Mouse (Mus musculus) adrenal gland, adult 18-20 months (tissue): ENCODE results near the gene Spem2. TPM values are rescaled to one million over a fixed set of nuclear protein-coding genes. Genes with fewer than 3 reads are reported as not detected.
A peak's percentile ranks its signal among the peaks of the same experiment; 100 is the strongest.
"Not testable (repeated sequence)": the region's sequence is repeated elsewhere in the genome, so short reads cannot be mapped to it uniquely, and the experiment has no call there.

Experiments
- DNase-seq, 2 experiments: peaks; one replicate each; pipeline ENCODE4 v3.0.0; 2021 to 2022; ENCODE audit warnings: low spot score in 2 of 2
- long read RNA-seq, 2 experiments: library from polyadenylated mRNA; stranded (forward); transcript quantifications; one replicate each; pipeline ENCODE4 v2.0.0; 2021
- total RNA-seq, 2 experiments: library from RNA; stranded (reverse); gene quantifications; 1 replicate in 1 of 2; 2 replicates in 1 of 2; pipeline ENCODE4 v1.2.3; 2021

Spem2 gene
- not detected for total RNA-seq
- long read RNA-seq, experiment 1, result 0 reads
- long read RNA-seq, experiment 2, result 0 reads

GRCm38 (mm10) chr11:69818365-69818764 is at the start of gene Spem2:
Gene Spem2 (minus strand): TSS chr11:69818465.
- DNase-seq, result no peak

- no peak for DNase-seq
These were observed 49.1 kb upstream of the Spem2 start for GRCm38 (mm10) chr11:69867335-69867734.

GRCm38 (mm10) chr11:69865561-69865960 is 47.3 kb upstream of the Spem2 start:
- no peak for DNase-seq

DNA sequence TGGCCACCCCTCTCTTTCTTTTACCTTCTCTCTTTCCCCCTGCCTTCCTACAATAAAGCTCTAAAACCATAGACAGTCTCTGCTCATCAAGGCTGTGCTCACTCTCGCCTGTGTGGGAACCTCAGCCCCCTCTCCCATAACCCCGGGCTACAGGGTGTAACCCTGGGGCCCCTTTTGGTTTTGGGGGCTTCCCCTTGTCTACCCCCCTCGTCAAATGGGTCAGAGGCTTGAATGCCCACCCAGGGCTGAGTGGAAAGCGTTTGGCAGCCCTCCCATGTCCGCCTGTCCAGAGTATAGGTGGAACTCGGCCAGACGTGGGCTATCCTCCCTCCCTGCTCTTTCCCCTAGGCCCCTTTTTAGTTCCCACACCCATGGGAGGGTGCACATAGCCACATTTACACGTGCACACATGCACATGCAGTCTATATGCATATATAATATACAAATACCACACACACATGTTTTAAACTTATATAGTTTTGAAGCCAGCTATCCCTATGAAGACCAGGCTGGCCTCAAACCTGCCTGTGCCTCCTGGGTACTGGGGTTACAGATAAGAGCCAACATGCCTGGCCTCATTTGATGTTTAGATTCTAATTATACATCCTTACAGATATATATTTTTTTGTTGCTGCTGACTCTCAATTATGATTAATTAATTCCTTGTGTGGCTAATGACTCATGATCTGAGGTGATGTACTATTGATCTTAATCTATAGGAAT is 46.0 kb upstream of the Spem2 start:
- DNase-seq, result no peak

- not testable (repeated sequence) for DNase-seq
These were observed 45.5 kb upstream of the Spem2 start for GRCm38 (mm10) chr11:69863729-69864128.

DNA sequence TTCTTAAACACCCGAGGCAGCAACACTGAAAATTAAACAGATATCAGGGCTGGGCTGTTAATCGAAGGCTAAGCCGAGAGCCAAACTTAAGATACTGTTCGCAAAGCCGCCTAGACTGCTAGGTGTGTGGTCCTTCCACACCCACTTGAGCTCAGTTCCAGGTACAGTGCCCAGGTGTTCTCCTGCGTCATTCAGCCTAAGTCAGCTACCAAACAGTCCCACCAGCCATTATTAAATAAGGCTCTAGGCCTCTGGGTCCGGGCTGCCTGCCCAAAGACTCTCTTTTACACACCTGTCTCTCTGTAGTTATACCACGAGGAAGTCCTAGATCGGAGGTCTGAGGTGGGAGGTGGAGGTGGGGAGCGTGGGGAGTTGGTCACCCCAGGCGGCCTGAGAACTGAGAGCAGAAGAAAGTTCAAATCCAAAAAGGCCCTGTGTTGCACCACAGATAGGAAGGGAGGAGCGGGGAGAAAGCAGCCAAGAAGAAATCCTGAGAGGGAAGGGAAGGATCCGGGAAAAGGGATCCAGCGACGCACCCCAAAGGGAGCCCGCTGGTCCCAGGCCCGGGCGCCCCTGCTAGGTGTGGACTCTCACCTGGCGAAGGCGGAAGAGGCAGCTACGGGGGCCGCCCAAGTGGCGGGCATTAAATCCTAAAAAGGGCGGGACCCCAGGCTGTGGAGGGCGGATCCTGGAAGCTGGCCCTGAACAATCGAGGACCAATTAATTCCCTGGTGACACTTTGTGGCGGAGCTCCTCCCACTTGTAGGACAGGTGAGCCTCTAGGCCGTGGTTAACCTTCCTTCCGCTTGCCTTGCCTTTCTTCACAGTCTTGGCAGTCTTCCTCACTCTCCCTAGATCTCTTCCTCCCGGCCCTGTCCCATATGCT is 40.1 kb upstream of the Spem2 start, which contains the start of gene Tnk1:
Gene Tnk1 (minus strand): TSS at position 618 of the 886 bp plus-strand sequence.
- no peak for DNase-seq

- peak in 1 of 2 experiments; percentile 63 for DNase-seq
These were observed 37.1 kb upstream of the Spem2 start for GRCm38 (mm10) chr11:69855347-69855746.

- no peak for DNase-seq
These were observed 36.4 kb upstream of the Spem2 start for GRCm38 (mm10) chr11:69854680-69855079.

GRCm38 (mm10) chr11:69853994-69854393 is 35.7 kb upstream of the Spem2 start:
- no peak for DNase-seq

DNA sequence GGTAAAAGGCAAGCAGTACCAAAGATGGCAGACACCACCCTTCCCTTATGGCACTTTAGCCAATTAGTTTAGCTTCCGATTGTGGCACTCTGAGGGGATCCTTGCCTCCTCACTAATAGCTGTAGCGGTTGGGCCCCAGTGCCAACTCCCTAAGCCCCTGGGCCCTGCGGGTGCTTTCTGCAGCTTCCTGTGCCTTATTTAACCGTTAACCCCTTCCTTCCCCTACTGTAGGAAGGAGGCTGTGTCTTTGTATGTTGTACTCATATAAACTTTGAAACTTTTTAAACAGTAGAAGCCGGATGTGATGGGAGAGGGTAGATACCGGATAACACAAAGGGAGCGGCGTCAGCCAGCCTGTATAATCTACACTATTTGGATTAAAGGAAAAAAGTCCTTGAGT is 32.5 kb upstream of the Spem2 start:
- DNase-seq, result no peak

GRCm38 (mm10) chr11:69849884-69850283 is 31.6 kb upstream of the Spem2 start:
- DNase-seq, result no peak

DNA sequence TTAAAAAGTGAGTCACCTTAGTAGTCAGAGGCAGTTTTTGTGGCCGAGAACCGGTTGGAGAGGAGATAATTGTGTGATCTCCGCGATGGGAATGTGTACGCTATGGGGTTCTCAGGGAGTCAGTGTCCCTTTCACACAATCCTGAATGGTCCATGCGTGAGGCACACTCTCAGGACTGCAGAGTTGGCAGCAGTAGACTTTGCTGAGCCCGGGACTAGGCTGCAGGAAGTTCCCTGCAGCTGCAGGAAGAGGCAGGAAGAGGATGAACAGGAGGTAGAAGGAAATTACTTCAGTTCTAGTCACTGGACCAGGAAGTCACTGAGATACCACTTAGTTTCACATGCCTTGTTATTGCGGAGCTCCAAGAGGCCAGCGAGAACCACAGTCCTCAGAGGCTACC is 30.9 kb upstream of the Spem2 start:
- no peak for DNase-seq

GRCm38 (mm10) chr11:69848021-69848420 is 29.8 kb upstream of the Spem2 start:
- no peak for DNase-seq

DNA sequence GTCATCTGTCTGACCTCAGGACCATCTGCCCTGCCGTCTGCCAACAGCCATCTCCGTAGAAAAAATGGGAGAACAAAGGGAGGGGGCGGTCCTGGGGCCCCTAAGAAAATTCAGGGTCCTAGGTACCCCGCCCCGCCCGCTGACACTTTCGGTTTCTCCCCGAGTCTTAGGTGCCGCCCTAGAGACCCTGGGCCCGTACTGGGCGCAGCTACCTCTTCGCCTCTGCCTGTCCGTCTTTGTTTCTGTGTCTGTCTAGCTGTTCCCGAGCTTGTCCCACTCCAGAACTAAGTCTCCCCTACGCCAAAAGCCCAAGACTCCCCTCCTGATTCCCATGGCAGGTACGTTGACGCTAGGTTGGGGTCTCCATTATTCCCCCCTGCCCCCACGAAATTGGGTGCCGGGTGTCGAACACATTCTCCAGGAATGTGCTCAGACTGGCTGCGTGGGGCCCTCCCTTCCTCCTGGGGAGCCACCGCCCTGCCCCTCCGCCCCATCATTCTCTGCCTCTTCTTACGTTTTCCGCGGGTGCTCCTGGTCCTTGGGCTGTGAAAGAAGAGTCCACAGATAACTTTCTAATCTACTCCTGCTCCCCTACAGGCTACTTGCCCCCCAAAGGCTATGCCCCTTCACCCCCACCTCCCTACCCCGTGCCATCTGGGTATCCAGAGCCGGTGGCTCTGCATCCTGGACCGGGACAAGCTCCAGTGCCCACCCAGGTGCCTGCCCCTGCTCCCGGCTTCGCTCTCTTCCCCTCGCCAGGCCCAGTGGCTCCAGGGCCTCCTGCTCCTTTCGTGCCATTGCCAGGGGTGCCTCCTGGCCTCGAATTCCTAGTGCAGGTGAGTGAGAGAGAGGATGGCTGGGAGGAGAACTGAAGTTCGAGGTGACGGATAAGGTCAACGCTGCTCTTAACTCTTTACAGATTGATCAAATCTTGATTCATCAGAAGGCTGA is 28.7 kb upstream of the Spem2 start:
- DNase-seq, result no peak

GRCm38 (mm10) chr11:69846198-69846680 is 28.0 kb upstream of the Spem2 start, which contains the start of gene Plscr3:
Gene Plscr3 (plus strand): TSS chr11:69846376.
- DNase-seq, result peak; percentile 93 to 94

DNA sequence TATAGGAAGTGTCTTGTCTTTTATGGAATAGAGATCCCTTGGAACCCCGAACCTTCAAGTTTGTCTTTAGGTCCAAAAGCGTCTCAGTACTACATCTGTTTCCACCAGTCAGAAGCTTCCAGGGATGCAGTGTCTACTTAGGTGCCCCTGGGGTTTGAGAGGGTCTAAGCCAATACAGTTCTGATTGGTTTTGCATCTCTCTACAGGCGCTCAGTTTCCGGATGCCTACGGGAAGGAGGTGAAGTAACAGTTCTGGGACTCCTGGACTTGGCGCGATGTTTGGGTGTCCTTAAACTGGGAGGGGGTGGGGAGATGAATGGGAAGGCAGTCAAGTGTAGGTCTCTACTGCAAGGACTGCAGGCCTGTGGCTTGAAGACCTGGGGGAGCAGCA is 20.4 kb upstream of the Spem2 start:
- no peak for DNase-seq

GRCm38 (mm10) chr11:69837952-69838713 is 19.9 kb upstream of the Spem2 start, which contains the start of gene Tmem256:
Gene Tmem256 (plus strand): TSS chr11:69838514.
- DNase-seq, result peak; percentile 86 to 90

GRCm38 (mm10) chr11:69837604-69837951 is 19.3 kb upstream of the Spem2 start, which contains the start of gene Nlgn2:
Gene Nlgn2 (minus strand): TSS chr11:69837784.
- DNase-seq, result peak in 1 of 2 experiments; percentile 59

GRCm38 (mm10) chr11:69836703-69837576 is 18.7 kb upstream of the Spem2 start:
- DNase-seq, result peak in 1 of 2 experiments; percentile 48
